Mouse (Mus musculus): ENCODE results near the gene Vac14.

DNA sequence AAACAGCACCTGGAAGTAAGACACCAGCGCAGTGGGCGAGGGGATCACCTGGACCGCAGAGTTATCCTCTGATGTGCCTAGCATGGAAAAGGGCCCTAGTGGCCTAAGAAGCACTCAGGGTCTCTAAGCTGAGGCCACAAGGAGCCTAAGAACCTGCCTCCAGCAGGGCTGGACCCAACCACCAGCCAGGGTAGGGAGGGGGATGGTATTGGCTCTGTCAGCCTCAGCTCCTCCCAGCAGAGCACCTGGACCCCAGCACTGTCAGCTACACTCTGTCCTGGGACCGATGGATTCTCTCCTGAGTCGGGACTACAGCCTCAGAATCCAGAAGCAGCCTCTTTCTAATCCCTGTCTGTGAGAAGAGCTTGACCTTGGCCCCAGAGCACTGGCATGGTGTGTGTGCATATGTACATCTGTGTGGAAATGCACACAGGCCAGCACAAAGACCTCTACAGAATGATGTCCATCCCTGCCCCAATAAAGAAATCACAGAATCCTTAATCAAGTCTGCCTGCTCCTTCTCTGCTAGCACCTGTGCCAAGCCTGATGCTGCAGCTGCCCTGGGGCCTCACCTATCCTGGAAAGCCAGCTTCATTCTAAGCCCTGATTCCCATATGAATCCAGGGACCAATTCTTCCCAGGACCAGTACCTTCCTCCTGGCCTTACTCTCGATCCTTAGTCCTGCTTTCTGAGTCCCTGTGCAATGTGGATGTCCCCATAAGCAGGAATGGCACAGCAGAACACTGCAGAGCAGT lies 101.7 kb downstream of the Vac14 start:
- TF ChIP-seq CTCF (IDR thresholded peaks at IDR 0.05; ENCODE audit: extremely low read depth, insufficient read length, insufficient replicate concordance, low read depth, low read length) (no peak), POLR2A (IDR thresholded peaks at IDR 0.05; ENCODE audit: low read depth, low read length) (no peak)

All from small intestine, adult 2 months (tissue).